Mouse (Mus musculus) testis, adult 2 months (tissue): Measurements from ENCODE around the gene Adgrl2.

ENCODE experiments used
- CTCF ChIP-seq: fragments of 200-500 bp; IDR thresholded peaks from 2 replicates; pipeline ENCODE4 v1.5.1; 2012; ENCODE audit warnings: low read depth, mild to moderate bottlenecking, inconsistent platforms, low read length, moderate library complexity; ENCODE audit not compliant: control insufficient read depth, insufficient read depth, insufficient replicate concordance
- POLR2A ChIP-seq: fragments of 200-500 bp; IDR thresholded peaks from 2 replicates; pipeline ENCODE4 v1.6.1; 2012; ENCODE audit warnings: low read depth, mild to moderate bottlenecking, inconsistent platforms, low read length, moderate library complexity; ENCODE audit not compliant: control insufficient read depth

DNA sequence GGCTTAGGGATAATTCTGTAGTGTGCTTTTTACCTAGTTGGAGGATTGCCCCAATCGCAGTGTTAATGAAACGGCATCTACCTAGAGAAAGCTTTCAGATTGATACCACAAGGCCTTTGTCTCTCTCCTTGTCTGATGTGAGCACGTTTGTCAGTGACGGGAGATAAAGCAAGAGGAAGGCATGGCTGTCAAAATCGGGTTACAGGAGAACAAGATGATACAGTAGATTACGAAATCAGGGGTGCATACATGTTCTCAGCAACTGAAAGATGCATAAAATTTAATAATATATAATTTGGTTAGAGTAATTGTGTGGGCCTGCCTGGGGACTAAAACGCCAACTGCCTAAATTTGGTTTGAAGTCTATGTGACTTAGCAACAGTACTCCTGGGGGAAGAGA lies 19.0 kb upstream of the Adgrl2 start:
- TF ChIP-seq CTCF (no peak), POLR2A (no peak)
